Mouse (Mus musculus) forebrain, embryonic 10.5 days (tissue): ENCODE measurements around the gene Klc2. TPM values are rescaled to one million over a fixed set of nuclear protein-coding genes. Genes with fewer than 3 reads are reported as not detected.

Source experiments
- DNase-seq: peaks from one replicate; pipeline ENCODE4 v3.0.0-alpha.2; 2017; ENCODE audit warnings: low spot score; ENCODE audit errors: extremely low spot score
- H3K27ac ChIP-seq: fragments of 300-500 bp; sonication (generic); 2 replicates; pipeline ENCODE4 v1.5.1; 2016; ENCODE audit warnings: mild to moderate bottlenecking
- H3K27me3 ChIP-seq: fragments of 300-500 bp; sonication (generic); 2 replicates; pipeline ENCODE4 v1.6.1; 2016; ENCODE audit warnings: mild to moderate bottlenecking; ENCODE audit not compliant: poor library complexity, severe bottlenecking
- H3K36me3 ChIP-seq: fragments of 300-500 bp; sonication (generic); replicated peaks from 2 replicates; pipeline ENCODE4 v1.6.1; 2016; ENCODE audit warnings: mild to moderate bottlenecking, moderate library complexity
- H3K4me1 ChIP-seq: fragments of 300-500 bp; sonication (generic); 2 replicates; pipeline ENCODE4 v1.6.1; 2016
- H3K4me3 ChIP-seq: fragments of 300-500 bp; sonication (generic); 2 replicates; pipeline ENCODE4 v1.5.1; 2016; ENCODE audit warnings: mild to moderate bottlenecking, moderate library complexity
- H3K9me3 ChIP-seq: fragments of 300-500 bp; sonication (generic); 2 replicates; pipeline ENCODE4 v1.6.1; 2016; ENCODE audit warnings: mild to moderate bottlenecking, moderate library complexity
- WGBS: fragments of 180-500 bp; shearing (Covaris S2); methylation state at CpG from one replicate; pipeline ENCODE4 v1.1.7; 2016; 5-methylcytosine and 5-hydroxymethylcytosine counted together
- polyA plus RNA-seq: library from polyadenylated mRNA; unstranded; fragments of >200 nt; fragmentation: Nextera tagmentation; extraction: Ambion mirVana; gene quantifications from 2 replicates; pipeline ENCODE4 v1.2.1, GENCODE M21; 2016

Klc2 gene
- polyA plus RNA-seq, 1 experiment from 2014 or later, result 27.5 TPM

- DNase-seq, result no peak
- 71% methylated on average over 24 of the region's 24 CpGs for WGBS
- Histone ChIP-seq H3K9me3 (no peaks in the 10 kb centered on the region), H3K27me3 (peaks cover 78% of the 10 kb centered on the region), H3K36me3 (no peaks in the 10 kb centered on the region), H3K4me1 (peaks cover 19% of the 10 kb centered on the region), H3K4me3 (no peak overlapping the region), H3K27ac (no peak overlapping the region)
Measured at GRCm38 (mm10) chr19:5082596-5082995, 35.8 kb downstream of the Klc2 start.

DNA sequence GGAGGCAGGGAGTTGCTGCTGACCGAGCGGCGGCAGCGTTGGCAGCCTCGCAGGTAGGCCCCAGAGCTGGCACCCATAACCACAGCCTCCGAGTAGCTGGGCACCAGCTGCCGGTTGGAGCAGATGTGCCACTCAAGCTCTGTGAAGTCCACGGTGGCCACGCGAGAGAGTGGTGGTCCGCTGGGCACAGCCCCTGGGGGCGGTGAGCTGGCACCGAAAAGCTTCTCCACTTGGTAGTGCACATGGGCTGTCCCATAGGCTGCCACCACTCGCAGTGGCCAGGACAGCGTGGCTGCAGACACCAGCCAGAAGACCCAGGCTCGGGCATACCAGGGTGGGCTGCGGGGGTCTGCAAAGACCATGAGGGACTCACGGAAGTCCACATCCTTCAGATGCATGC is 36.4 kb downstream of the Klc2 start:
- H3K4me3 ChIP-seq, result no peak overlapping the region
- no peak for DNase-seq
- peaks cover 76% of the 10 kb centered on the region for H3K27me3 ChIP-seq
- H3K36me3 ChIP-seq, result no peaks in the 10 kb centered on the region
- WGBS, result 71% methylated on average over 18 of the region's 18 CpGs
- H3K4me1 ChIP-seq, result peaks cover 13% of the 10 kb centered on the region
- H3K9me3 ChIP-seq, result no peaks in the 10 kb centered on the region
- H3K27ac ChIP-seq, result no peak overlapping the region

DNA sequence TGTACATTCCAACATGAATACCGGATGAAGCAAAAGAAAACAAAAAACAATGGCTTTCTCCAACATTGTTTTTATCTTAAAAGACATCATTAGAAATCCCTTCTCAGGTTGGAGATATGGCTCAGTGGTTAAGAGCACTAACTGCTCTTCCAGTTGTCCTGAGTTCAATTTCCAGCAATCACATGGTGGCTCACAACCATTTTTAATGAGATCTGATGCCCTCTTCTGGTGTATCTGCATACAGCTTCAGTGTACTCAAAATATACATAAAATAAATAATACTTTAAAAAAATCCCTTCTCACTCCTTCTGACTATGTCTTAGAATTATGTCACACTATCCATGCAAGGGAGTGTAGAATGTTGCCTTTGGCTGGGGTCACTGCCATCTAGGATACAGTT is 39.1 kb downstream of the Klc2 start:
- no peaks in the 10 kb centered on the region for H3K4me1 ChIP-seq
- WGBS, result 91% methylated on average over 1 of the region's 1 CpGs
- DNase-seq, result no peak
- H3K27me3 ChIP-seq, result peaks cover 59% of the 10 kb centered on the region
- H3K36me3 ChIP-seq, result no peaks in the 10 kb centered on the region
- no peaks in the 10 kb centered on the region for H3K9me3 ChIP-seq
- H3K27ac ChIP-seq, result no peak overlapping the region
- H3K4me3 ChIP-seq, result no peak overlapping the region

GRCm38 (mm10) chr19:5073518-5073917 is 44.8 kb downstream of the Klc2 start:
- Histone ChIP-seq H3K4me3 (no peak overlapping the region), H3K36me3 (no peaks in the 10 kb centered on the region), H3K4me1 (peaks cover 46% of the 10 kb centered on the region), H3K27me3 (peaks cover 50% of the 10 kb centered on the region), H3K27ac (no peak overlapping the region), H3K9me3 (no peaks in the 10 kb centered on the region)
- no peak for DNase-seq
- WGBS, result 47% methylated on average over 5 of the region's 5 CpGs

- no peaks in the 10 kb centered on the region for H3K36me3 ChIP-seq
- H3K4me1 ChIP-seq, result peaks cover 51% of the 10 kb centered on the region
- peak overlapping the region; percentile 92 for H3K27ac ChIP-seq
- peak overlapping the region; percentile 61 for H3K4me3 ChIP-seq
- under 1% methylated on average over 15 of the region's 15 CpGs for WGBS
- H3K9me3 ChIP-seq, result no peaks in the 10 kb centered on the region
- H3K27me3 ChIP-seq, result peaks cover 55% of the 10 kb centered on the region
- DNase-seq, result peak; percentile 84
Measured at GRCm38 (mm10) chr19:5073028-5073427, 45.3 kb downstream of the Klc2 start.

GRCm38 (mm10) chr19:5072389-5073019 is 45.9 kb downstream of the Klc2 start:
- H3K27me3 ChIP-seq, result peaks cover 60% of the 10 kb centered on the region
- peak overlapping the region; percentile 61 for H3K4me3 ChIP-seq
- 1% methylated on average over 20 of the region's 20 CpGs for WGBS
- H3K9me3 ChIP-seq, result no peaks in the 10 kb centered on the region
- peaks cover 56% of the 10 kb centered on the region for H3K4me1 ChIP-seq
- peak overlapping the region; percentile 92 for H3K27ac ChIP-seq
- no peaks in the 10 kb centered on the region for H3K36me3 ChIP-seq
- peak; percentile 57 for DNase-seq

GRCm38 (mm10) chr19:5071545-5072369 is 46.6 kb downstream of the Klc2 start:
- DNase-seq, result peak; percentile 89
- Histone ChIP-seq H3K27me3 (peaks cover 68% of the 10 kb centered on the region), H3K27ac (peak overlapping the region; percentile 92), H3K4me3 (peak overlapping the region; percentile 61), H3K9me3 (no peaks in the 10 kb centered on the region), H3K4me1 (peaks cover 64% of the 10 kb centered on the region), H3K36me3 (no peaks in the 10 kb centered on the region)
- WGBS, result under 1% methylated on average over 40 of the region's 40 CpGs

DNA sequence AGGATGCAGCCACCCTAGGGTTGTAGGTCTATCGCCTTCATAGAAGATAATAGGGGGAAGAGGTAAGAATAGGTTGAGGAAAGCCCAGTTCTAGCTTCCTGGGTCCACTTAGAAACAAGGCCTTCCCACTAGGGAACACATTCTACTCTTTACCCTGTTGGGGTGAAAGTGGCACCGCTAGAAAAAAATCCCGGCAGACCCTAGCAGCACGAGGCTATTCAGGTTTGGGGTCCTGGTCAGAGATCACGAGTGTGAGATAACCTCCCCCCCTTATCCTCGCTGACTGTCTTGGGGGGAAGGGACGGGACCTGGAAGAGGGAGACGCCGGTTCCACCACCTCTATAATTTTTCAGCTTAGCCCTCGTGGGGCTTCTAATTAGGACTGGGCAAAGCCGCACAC is 47.3 kb downstream of the Klc2 start:
- Histone ChIP-seq H3K27ac (peak overlapping the region; percentile 92), H3K9me3 (no peaks in the 10 kb centered on the region), H3K4me3 (peak overlapping the region; percentile 61), H3K4me1 (peaks cover 66% of the 10 kb centered on the region), H3K36me3 (no peaks in the 10 kb centered on the region), H3K27me3 (peaks cover 75% of the 10 kb centered on the region)
- 5% methylated on average over 11 of the region's 11 CpGs for WGBS
- no peak for DNase-seq

- H3K9me3 ChIP-seq, result no peaks in the 10 kb centered on the region
- DNase-seq, result no peak
- peak overlapping the region; percentile 92 for H3K27ac ChIP-seq
Measured at GRCm38 (mm10) chr19:5069978-5070377, 48.4 kb downstream of the Klc2 start.

GRCm38 (mm10) chr19:5069486-5069885 is 48.9 kb downstream of the Klc2 start:
- Histone ChIP-seq H3K9me3 (no peaks in the 10 kb centered on the region), H3K36me3 (no peaks in the 10 kb centered on the region), H3K27ac (peak overlapping the region; percentile 92; the same call in 1 of the 2 replicates), H3K4me1 (peaks cover 73% of the 10 kb centered on the region), H3K27me3 (peaks cover 78% of the 10 kb centered on the region), H3K4me3 (peak overlapping the region; percentile 61; the same call in 1 of the 2 replicates)
- DNase-seq, result no peak
- WGBS, result 90% methylated on average over 5 of the region's 5 CpGs

More at GRCm38 (mm10) chr19:5069978-5070377, 48.4 kb downstream of the Klc2 start:
- no peaks in the 10 kb centered on the region for H3K36me3 ChIP-seq
- 84% methylated on average over 7 of the region's 7 CpGs for WGBS
- H3K4me3 ChIP-seq, result peak overlapping the region; percentile 61
- H3K4me1 ChIP-seq, result peaks cover 69% of the 10 kb centered on the region
- peaks cover 81% of the 10 kb centered on the region for H3K27me3 ChIP-seq

DNA sequence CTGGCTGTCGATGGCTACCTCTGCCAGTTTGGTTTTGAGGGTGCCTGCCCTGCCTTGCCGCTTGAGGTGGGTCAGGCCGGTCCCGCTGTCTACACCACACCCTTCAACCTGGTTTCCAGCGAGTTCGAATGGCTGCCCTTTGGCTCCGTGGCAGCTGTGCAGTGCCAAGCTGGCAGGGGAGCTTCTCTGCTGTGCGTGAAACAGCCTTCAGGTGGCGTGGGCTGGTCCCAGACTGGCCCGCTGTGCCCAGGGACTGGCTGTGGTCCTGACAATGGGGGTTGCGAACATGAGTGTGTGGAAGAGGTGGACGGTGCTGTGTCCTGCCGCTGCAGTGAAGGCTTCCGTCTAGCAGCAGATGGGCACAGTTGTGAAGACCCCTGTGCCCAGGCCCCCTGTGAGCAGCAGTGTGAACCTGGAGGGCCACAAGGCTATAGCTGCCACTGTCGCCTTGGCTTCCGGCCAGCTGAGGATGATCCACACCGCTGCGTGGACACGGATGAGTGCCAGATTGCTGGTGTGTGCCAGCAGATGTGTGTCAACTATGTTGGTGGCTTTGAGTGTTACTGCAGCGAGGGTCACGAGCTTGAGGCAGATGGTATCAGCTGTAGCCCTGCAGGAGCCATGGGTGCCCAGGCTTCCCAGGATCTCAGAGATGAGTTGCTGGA is 49.7 kb downstream of the Klc2 start:
- Histone ChIP-seq H3K4me3 (peak overlapping the region; percentile 61), H3K27me3 (peaks cover 72% of the 10 kb centered on the region), H3K36me3 (no peaks in the 10 kb centered on the region), H3K9me3 (no peaks in the 10 kb centered on the region), H3K4me1 (peaks cover 73% of the 10 kb centered on the region), H3K27ac (peak overlapping the region; percentile 92)
- no peak for DNase-seq
- 49% methylated on average over 21 of the region's 21 CpGs for WGBS

DNA sequence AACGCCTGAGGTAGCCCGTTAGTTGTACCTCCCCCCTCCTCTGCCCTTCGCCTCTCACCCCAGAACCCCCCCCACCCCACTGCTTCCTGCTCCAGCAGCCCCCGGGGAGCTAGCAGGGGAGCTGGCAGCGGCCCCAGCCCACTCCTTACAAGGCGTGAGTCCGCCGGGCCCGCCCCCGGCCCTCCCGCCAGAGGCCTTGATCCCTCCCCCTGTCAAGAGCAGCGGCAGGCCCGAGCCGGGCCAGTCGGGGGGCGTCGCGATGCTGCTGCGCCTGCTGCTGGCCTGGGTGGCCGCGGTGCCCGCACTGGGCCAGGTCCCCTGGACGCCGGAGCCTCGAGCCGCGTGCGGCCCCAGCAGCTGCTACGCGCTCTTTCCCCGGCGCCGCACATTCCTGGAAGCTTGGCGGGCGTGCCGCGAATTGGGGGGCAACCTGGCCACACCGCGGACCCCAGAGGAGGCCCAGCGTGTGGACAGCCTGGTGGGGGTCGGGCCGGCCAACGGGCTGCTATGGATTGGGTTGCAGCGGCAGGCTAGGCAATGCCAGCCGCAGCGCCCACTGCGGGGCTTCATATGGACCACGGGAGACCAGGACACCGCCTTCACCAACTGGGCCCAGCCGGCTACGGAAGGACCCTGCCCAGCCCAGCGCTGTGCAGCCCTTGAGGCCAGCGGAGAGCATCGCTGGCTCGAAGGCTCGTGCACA is 50.3 kb downstream of the Klc2 start, which contains the start of gene Cd248:
Gene Cd248, plus strand, starts transcription at position 212 of the 703 bp plus-strand sequence.
- Histone ChIP-seq H3K4me3 (peak within 1 kb of the TSS; percentile 61), H3K4me1 (peaks cover 72% of the 10 kb centered on the region), H3K27me3 (peaks cover 71% of the 10 kb centered on the region), H3K9me3 (no peaks in the 10 kb centered on the region), H3K36me3 (no peaks in the 10 kb centered on the region), H3K27ac (peak within 1 kb of the TSS; percentile 92)
- WGBS, result 2% methylated on average over 56 of the region's 56 CpGs
- DNase-seq, result peak; percentile 59
